Mouse (Mus musculus): Measurements from ENCODE around the gene Tmem260. TPM values are rescaled to one million over a fixed set of nuclear protein-coding genes. Genes with fewer than 3 reads are reported as not detected.
"Not testable (repeated sequence)": the region's sequence is repeated elsewhere in the genome, so short reads cannot be mapped to it uniquely, and the experiment has no call there.

Gene Tmem260
- 10 to 100 TPM; 26.8 to 31.5 TPM for total RNA-seq (2021)
- long read RNA-seq, experiment 1, full-length matches to known transcripts = 15 of 17 reads
- long read RNA-seq, experiment 1, partial matches to known transcripts = 1 of 17 reads
- long read RNA-seq, experiment 1, other reads (novel, unspliced or antisense) = 1 of 17 reads
- long read RNA-seq, experiment 2, full-length matches to known transcripts = 36 of 50 reads
- long read RNA-seq, experiment 2, partial matches to known transcripts = 8 of 50 reads
- long read RNA-seq, experiment 2, other reads (novel, unspliced or antisense) = 6 of 50 reads

DNA sequence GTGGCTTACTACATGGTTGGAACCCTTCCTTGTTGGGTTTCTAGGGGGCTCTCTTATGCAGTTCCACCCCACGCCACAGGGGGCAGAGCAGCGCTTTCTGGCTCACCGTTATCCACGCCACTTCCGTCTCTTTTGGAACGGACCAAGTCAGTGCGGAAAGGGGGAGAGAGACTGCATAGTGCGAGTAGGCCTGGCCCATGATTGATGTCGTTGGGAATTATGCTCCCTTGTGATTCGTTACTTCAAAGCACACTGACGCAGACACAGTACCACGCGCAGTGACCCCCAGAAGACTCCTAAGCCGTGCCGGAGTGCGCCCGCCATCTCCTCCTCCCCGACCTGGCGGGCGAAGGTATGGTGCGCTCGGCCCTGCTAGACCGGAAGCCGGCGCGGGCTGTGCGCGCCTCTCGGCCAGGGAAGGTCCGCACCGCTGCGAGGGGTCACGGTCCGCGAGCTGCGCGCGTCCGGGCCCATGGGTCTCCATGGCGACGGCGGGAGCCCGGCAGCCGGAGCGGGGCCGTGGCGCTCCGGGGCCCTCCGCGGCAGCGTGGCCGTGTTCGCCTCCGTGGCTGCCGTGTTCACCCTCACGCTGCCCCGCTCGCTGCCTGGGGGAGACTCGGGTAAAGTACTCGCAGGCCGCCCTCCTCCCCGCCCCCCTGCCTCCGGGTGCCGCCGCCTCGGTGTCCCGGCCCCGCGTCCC is at the start of gene Tmem260:
TSS of gene Tmem260 (plus strand) at position 141 of the 700 bp plus-strand sequence.
- DNase-seq (ENCODE audit: low spot score in 2 of 2) = peak; percentile 92 to 95

DNA sequence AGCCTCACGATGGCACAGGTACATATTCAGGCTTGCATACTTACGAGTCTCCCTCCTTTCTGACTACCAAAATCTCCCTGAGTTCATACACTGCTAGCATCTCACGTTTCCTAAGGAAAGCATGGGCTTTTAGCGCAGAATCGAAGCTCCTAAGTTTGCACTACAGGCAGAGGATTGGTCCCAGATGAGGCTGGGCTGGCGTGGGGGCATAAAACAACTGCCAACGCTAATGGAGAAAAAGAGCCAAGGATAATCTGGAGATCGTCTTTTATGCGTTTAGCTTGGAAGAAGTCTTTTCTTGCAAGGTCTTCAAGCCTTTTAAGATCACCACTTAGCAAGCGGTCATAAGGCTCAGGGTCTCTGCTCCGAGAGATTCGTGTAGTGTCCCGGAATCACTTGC is 39.8 kb upstream of the Tmem260 start:
- no peak for DNase-seq (ENCODE audit: low spot score in 2 of 2)

- no peak for DNase-seq (ENCODE audit: low spot score in 2 of 2)
These were observed 28.9 kb upstream of the Tmem260 start for GRCm38 (mm10) chr14:48417064-48417463.

DNA sequence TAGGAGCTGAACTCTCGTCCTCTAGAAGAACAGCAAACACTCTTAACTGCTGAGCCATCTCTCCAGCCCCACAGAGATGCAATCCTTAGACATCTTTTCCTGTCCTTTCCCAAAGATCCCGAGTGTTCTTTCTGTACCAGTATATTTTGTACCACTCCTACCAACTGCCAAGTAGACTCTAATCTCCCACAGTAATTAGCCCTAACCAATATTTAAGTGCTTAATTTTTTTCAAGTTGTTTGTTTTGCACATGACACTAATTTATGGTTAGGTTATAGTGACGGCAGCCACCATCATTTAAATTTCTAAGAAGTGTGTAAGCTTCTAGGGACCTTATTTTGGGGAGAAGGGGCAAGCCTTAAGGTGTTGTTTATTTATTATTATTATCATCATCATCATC is 27.7 kb upstream of the Tmem260 start:
- no peak for DNase-seq (ENCODE audit: low spot score in 2 of 2)

DNA sequence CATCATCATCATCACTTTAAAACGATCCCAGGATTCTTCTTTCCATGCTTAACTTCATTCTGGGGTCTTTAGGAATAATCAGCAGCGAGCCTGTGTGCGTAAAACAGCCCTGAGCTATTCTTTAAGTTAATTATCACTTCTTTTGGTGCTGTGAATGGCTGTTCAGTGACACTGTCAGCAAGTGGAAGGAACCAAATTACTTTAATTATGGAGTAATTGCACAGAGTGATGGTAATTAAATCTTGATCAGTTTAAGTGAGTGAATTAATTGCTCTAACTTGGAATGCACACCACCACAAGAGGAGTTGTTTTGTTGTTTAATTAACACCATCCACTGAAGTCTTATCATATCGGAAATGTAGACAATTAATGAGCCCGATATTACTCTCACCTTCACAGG is 27.3 kb upstream of the Tmem260 start:
- DNase-seq (ENCODE audit: low spot score in 2 of 2) = no peak

DNA sequence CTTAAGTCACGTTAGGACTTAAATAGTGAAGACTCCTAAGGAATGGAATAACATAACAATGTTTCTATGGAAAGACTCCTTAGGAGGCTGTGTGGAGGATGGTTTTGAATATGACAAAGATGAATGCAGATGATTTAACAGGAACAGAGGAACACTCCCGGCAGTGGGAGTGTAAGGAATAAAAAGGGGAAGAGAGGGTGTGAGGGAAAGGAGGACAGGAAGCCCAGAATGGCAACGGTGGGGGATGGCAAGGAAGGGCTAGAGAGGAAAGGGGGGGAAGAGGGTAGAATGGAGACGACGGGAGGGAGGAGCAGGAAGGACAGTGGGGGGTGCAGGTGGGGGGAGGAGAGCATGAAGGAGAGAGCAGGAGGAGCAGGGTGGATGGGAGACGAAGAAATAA is 24.4 kb upstream of the Tmem260 start:
- no peak for DNase-seq (ENCODE audit: low spot score in 2 of 2)

- DNase-seq (ENCODE audit: low spot score in 2 of 2) = peak; percentile 39 to 53
These were observed 23.9 kb upstream of the Tmem260 start for GRCm38 (mm10) chr14:48421996-48422395.

GRCm38 (mm10) chr14:48422436-48422835 is 23.5 kb upstream of the Tmem260 start:
- DNase-seq (ENCODE audit: low spot score in 2 of 2) = no peak

DNA sequence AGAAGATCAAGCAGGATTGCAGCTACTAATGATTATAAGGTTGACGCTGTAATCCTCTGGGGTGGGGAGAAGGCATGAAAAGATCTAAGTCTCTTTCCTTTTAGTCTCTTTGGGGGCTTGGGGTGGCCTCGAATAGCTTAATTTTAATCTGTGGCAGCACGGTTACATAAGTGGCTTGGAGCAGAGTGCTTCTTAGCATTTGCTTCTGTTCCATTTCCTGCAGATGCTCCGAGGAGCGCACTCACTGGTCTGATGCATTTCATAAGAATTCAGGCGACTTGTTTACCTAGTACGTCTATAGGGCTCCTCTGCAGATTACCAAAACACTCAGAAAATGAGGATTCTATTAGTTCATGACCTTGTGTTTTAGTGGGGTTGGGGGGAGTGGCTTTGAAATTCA is 23.0 kb upstream of the Tmem260 start:
- no peak for DNase-seq (ENCODE audit: low spot score in 2 of 2)

DNA sequence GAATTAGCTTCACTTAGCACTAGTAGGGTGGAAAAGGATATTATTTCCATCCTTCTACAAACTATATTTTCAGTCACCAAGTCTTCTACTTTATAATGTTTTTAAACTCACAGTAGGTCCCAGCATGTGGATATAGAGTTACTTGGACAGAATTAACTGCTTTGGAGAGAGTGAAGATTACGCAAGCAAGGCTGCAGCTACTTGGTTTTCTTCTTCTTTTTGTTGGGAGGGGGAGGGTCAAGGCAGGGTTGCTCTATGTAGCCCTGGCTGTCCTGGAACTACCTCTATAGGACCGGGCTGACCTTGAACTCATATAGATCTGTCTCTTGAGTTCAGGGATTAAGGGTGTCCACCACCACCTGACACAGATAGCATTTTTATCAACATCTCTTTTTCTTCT is 13.9 kb upstream of the Tmem260 start:
- DNase-seq (ENCODE audit: low spot score in 2 of 2) = no peak

DNA sequence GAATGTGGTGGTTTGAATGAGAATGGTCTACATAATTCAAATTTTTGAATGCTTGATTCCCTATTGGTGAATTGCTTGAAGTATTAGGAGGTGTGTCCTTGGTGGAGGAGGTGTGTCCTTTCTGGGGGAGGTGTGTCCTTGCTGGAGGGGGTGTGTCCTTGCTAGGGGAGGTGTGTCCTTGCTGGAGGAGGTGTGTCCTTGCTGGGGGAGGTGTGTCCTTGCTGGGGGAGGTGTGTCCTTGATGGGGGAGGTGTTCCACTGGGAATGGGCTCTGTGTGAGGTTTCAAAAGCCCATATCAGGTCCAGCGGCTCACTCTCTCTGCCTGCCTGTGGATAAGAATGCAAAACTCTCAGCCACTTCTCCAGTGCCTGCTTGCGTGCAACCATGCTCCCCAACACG is 2.1 kb upstream of the Tmem260 start:
- DNase-seq (ENCODE audit: low spot score in 2 of 2) = no peak

DNA sequence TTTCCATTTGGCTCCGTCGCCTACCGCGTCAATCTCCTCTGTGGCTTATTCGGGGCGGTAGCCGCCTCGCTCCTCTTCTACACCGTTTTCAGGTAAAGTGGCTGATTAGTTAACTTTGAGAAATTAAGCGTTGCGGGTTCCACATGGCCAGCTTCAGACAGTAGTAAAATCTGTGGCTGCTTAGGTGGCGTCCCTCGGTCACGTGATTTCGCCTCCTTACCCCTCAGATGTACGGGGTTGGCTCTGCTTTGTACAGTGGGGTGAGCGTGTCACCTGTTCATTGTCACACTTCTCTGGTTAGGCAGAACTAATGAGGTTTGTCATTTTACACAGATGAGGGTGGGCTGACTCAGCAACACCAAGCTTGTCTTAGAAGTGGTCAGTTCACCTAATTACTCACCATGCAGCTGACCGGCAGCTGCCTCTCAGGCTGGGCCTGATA is 6.1 kb downstream of the Tmem260 start:
- no peak for DNase-seq (ENCODE audit: low spot score in 2 of 2)

- DNase-seq (ENCODE audit: low spot score in 2 of 2) = no peak
These were observed 7.5 kb downstream of the Tmem260 start for GRCm38 (mm10) chr14:48453411-48453810.

GRCm38 (mm10) chr14:48456305-48457092 is 10.6 kb downstream of the Tmem260 start:
- no peak for DNase-seq (ENCODE audit: low spot score in 2 of 2)

GRCm38 (mm10) chr14:48457288-48457938 is 11.5 kb downstream of the Tmem260 start:
- no peak for DNase-seq (ENCODE audit: low spot score in 2 of 2)

- DNase-seq (ENCODE audit: low spot score in 2 of 2) = no peak
These were observed 13.0 kb downstream of the Tmem260 start for GRCm38 (mm10) chr14:48458901-48459300.

GRCm38 (mm10) chr14:48468339-48468738 is 22.4 kb downstream of the Tmem260 start:
- no peak for DNase-seq (ENCODE audit: low spot score in 2 of 2)

GRCm38 (mm10) chr14:48470742-48471487 is 25.0 kb downstream of the Tmem260 start:
- DNase-seq (ENCODE audit: low spot score in 2 of 2) = no peak

- no peak for DNase-seq (ENCODE audit: low spot score in 2 of 2)
These were observed 26.3 kb downstream of the Tmem260 start for GRCm38 (mm10) chr14:48472179-48472578.

GRCm38 (mm10) chr14:48475370-48475769 is 29.4 kb downstream of the Tmem260 start:
- DNase-seq (ENCODE audit: low spot score in 2 of 2) = no peak

- not testable (repeated sequence) for DNase-seq (ENCODE audit: low spot score in 2 of 2)
These were observed 29.9 kb downstream of the Tmem260 start for GRCm38 (mm10) chr14:48475834-48476233.

All from adrenal gland, adult 18-20 months (tissue).